Comparison of ENCODE assay signal across 11 mouse cellular contexts in the genomic region with DNA sequence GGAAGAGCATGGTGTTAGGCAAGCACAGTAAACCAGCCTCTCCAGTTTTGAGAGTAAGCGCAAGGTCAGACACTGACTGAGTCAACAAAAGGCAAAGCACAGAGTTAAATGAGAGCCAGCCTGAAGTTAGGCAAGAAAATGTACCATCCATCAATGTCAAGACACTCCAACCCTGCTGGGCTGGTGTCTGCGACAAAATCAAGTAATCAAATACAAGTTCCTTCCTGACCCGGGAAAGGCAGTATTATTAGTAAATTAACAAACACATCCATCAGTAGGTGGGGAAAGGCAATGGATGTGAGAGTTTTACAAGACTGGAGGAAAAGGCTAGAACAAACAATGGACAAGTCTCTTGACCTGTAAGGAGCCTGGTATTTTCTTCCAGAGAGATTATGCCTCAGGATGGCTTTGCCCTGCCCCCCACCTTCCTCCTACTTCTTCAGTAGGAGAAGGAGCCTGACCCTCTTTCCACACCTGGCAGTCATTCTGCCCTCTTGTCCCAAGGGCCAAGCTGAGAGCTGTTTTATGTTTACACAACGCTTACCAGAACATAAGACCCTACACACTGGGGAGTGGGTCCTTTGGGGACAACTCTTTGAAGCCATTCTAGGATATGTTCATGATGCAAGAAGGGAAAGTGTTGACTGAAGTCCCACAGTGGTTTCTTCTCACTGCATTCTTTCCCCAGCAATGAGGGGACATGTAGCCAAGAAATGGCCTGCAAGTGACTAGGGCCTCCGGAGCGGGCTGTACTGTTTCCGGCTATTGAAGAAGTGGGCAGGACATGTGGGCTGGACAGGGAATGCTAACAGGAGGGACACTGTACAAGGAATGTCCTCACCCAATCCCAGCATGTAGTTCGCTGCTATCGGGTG.
DNase-seq lines count a peak whose midpoint lies in the region; ATAC-seq lines count a peak whose summit lies in the region.
"Had no signal": no experiment of that assay in that cellular context is flagged by ENCODE, and none has a peak within 500 bp of the region (broad histone marks: within the 10 kb centered on the region; RNA-seq: fewer than 3 reads in every experiment).

No protein-coding gene starts in this region.

- no peak overlapping the region for H3K9ac ChIP-seq in liver, embryonic 16.5 days (ENCODE audit: low read depth, low read length)
- H3K9ac ChIP-seq in midbrain, embryonic 15.5 days = no peak overlapping the region

- H3K36me3 ChIP-seq in liver, embryonic 16.5 days (ENCODE audit: control insufficient read depth, insufficient read depth) = no peaks in the 10 kb centered on the region
- no peaks in the 10 kb centered on the region for H3K36me3 ChIP-seq in midbrain, embryonic 15.5 days (replicated peaks)

- 45% methylated on average over 9 of the region's 9 CpGs for WGBS in liver, embryonic 16.5 days (ENCODE audit: insufficient replicate concordance)
- 88% methylated on average over 9 of the region's 9 CpGs for whole genome bisulfite sequencing in midbrain, embryonic 15.5 days

- no peaks in the 10 kb centered on the region for H3K4me1 ChIP-seq in liver, embryonic 16.5 days (ENCODE audit: control insufficient read depth, low read depth, low read length)
- H3K4me1 ChIP-seq in midbrain, embryonic 15.5 days = no peaks in the 10 kb centered on the region

- ATAC-seq in liver, embryonic 16.5 days (ENCODE audit: low read depth) = peak; percentile 67; the same call in 1 of the 2 replicates
- ATAC-seq in cerebellum, adult (ENCODE audit: insufficient number of reproducible peaks, low FRiP score, low TSS enrichment) = no peak
- no peak for ATAC-seq in midbrain, embryonic 15.5 days (replicated peaks)
- ATAC-seq: Patski had no signal

- no peak overlapping the region for H3K4me2 ChIP-seq in liver, embryonic 16.5 days (ENCODE audit: low read depth, low read length)
- H3K4me2 ChIP-seq in midbrain, embryonic 15.5 days = no peak overlapping the region

- H3K27ac ChIP-seq in liver, embryonic 16.5 days (ENCODE audit: low read length) = no peak overlapping the region
- H3K27ac ChIP-seq in midbrain, embryonic 15.5 days = no peak overlapping the region

- peak; percentile 46 for DNase-seq in urinary bladder, postnatal 14 days (ENCODE audit: low spot score)
- DNase-seq in urinary bladder, postnatal 10 days (ENCODE audit: low spot score) = no peak
- DNase-seq in forelimb bud, embryonic 11.5 days (ENCODE audit: low read depth, low spot score) = peak; percentile 49
- DNase-seq in urinary bladder, postnatal 36 days (ENCODE audit: low spot score in 2 of 2) = peak; percentile 52 to 58
- no peak for DNase-seq in thymus, postnatal 10 days (ENCODE audit: low spot score in 2 of 2)
- DNase-seq: cerebellum, postnatal 25 days; gastrocnemius, postnatal 14 days had no signal

- H3K9me3 ChIP-seq in liver, embryonic 16.5 days (replicated peaks; ENCODE audit: control insufficient read depth, low read length) = no peaks in the 10 kb centered on the region
- no peaks in the 10 kb centered on the region for H3K9me3 ChIP-seq in midbrain, embryonic 15.5 days

- H3K27me3 ChIP-seq in liver, embryonic 16.5 days (ENCODE audit: control insufficient read depth, insufficient read depth, low read depth, low read length) = no peaks in the 10 kb centered on the region
- no peaks in the 10 kb centered on the region for H3K27me3 ChIP-seq in midbrain, embryonic 15.5 days (replicated peaks)
- H3K27me3 ChIP-seq: Patski had no signal

- no peak overlapping the region for H3K4me3 ChIP-seq in liver, embryonic 16.5 days (ENCODE audit: low read depth, low read length)
- no peak overlapping the region for H3K4me3 ChIP-seq in midbrain, embryonic 15.5 days

Comparison
In these comparisons a context has a peak if more than half of its experiments do, and no peak if none do; other contexts are left out.
1. DNase-seq: peak in urinary bladder, postnatal 14 days (single experiment), forelimb bud, embryonic 11.5 days (single experiment) and urinary bladder, postnatal 36 days (2 of 2); none in urinary bladder, postnatal 10 days (single experiment) and thymus, postnatal 10 days (0 of 2).